Mouse (Mus musculus): Measurements from ENCODE around the gene Skap2. TPM values are rescaled to one million over a fixed set of nuclear protein-coding genes. Genes with fewer than 3 reads are reported as not detected.
A peak's percentile ranks its signal among the peaks of the same experiment; 100 is the strongest.

Skap2 gene
- total RNA-seq (2021) = 10 to 100 TPM in 1 of 2 experiments, 1 to 10 TPM in 1; 7.3 to 10.4 TPM
- long read RNA-seq, experiment 1, transcript Skap2-205 (13 exons, 3,382 nt) = major isoform, 9 of 12 reads
- long read RNA-seq, experiment 1, partial matches to known transcripts = 0 of 12 reads
- long read RNA-seq, experiment 1, other reads (novel, unspliced or antisense) = 3 of 12 reads
- long read RNA-seq, experiment 2, transcript Skap2-205 (13 exons, 3,382 nt) = major isoform, 11 of 16 reads
- long read RNA-seq, experiment 2, partial matches to known transcripts = 1 of 16 reads
- long read RNA-seq, experiment 2, other reads (novel, unspliced or antisense) = 4 of 16 reads

DNA sequence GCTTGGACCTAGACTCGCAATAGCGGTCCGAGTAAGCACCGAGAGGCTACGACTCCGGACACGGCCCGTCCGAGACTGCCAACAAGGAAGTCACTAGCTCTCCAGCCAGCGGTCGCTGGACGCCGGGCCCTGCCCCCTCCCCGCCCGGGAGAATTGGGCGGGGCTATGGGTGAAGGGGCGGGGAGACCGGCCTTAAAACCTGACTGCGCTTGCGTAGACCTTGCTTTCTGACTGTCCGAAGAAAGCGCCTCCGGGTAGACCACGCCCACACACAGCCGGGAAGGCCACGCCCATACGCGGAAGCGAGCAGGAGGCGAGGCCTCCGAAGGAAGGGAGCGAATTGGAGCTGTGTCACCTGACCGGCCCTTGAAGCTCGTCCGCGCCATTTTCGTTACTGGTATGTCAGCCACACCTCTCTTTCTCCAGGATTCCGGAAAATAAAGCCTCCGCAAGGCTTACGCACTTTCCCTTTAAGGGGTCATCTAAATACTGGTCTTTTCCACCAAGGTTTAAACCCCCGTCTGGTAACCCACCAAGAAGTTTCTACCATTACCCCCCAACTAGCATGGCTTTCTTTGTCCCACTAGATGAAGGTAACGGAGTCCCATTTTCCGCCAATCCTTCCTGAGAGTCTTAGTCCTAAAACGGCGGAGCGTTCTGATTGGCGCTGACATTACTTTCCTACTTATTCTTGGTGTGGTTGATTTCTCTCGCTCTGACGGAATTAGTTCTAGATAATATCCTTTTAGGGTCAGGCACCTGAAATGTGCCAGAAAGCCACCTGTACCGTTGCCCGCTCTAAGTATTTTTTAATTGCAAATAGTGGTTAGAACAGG, at the start of gene Skap2:
Gene Skap2 (minus strand): TSS at position 141 of the 836 bp plus-strand sequence.
- intact Hi-C loops (cut with DNase I) = no loop called here

DNA sequence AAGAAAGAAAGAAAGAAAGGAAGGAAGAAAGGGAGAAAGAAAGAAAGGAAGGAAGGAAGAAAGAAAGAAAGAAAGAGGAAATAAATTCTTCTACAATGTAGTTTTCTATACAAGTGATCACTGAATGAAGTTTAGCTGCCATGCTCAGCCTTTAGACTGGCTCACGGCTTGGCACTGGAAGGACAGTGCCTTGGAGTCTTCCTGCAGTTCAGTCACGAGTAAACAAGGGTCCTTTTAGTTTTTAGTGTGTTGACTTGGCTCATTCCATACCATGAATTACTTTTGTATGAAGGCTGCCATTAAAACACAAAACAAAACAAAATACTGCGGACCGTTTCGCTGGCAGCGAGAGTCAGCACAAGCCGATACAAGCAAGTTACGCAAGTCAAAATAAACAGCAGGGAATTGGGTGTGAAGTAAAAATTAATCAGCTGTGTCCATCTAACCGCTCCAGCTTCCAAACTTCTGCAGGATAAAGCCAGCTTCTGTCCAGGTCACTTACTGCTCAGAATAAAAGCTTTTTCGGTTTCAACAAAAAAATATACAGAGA, 46.6 kb upstream of the Skap2 start:
- no peak for DNase-seq
- intact Hi-C loops (cut with DNase I) = no loop called here

More for the DNA sequence above, at the start of gene Skap2:
- peak; percentile 98 to 99 for DNase-seq

- no peak for DNase-seq
- intact Hi-C loops (cut with DNase I) = no loop called here
Observed at GRCm38 (mm10) chr6:52058120-52058519, 45.8 kb upstream of the Skap2 start.

- intact Hi-C loops (cut with DNase I) = no loop called here
- DNase-seq = no peak
Observed at GRCm38 (mm10) chr6:52053567-52054561, 41.5 kb upstream of the Skap2 start.

DNA sequence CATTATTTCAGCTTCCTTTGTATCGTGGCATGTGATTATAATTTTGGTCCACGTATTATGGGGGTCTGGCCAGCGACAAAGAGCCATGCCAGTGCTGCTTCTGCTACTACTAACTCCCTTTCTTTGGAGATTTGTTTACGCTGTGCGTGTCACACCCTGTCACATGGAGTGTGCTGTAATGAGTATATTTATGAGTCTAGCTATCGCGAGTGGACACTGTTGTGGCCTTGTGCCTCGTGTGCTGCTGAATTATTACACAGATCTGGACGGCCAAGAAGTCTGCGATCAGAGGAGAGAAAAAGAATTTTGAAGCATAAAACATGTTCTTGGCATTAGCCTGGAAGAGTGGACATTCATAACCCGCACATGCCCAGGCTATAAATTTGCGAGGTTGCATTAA, 37.7 kb upstream of the Skap2 start:
- DNase-seq = no peak
- intact Hi-C loops (cut with DNase I) = no loop called here

DNA sequence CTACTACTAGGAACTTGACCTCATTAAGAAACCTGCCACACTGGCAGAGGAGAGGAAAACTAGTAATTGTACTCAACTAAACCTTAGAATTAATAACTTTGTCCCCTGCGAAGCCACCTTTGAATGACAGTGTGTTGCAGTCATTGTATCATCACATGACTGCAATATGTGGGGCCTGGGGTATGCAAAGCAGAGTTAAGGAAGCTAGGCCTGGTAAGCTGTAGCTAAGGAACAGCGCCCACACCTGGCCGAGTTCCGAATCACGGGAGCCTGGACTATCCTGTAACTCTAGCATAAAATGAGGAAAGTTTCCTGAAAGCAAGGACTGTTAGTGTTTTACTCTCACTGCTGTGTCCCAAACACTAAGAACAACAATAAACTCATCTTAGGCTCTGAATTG, 33.2 kb upstream of the Skap2 start:
- intact Hi-C loops (cut with DNase I) = no loop called here
- DNase-seq = no peak

DNA sequence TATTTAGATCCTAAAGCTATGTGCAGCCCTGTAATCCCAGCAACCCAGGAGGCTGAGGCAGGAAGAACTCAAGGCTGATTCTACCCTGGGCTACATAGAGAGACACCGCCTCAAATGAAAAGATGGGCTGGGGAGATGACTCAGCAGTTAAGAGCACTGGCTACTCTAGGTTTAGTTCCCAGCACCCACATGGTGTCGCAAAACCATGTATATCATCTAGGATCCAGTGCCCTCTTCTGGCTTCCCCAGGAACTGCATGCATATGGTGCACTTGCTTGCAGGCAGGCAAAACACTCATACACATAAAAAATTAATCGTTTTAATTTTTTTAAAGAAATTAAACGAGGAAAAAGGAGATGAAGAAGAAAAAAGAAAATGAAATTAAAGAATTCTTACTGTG, 23.7 kb upstream of the Skap2 start:
- peak in 1 of 2 experiments; percentile 6 for DNase-seq
- intact Hi-C loops (cut with DNase I) = no loop called here

DNA sequence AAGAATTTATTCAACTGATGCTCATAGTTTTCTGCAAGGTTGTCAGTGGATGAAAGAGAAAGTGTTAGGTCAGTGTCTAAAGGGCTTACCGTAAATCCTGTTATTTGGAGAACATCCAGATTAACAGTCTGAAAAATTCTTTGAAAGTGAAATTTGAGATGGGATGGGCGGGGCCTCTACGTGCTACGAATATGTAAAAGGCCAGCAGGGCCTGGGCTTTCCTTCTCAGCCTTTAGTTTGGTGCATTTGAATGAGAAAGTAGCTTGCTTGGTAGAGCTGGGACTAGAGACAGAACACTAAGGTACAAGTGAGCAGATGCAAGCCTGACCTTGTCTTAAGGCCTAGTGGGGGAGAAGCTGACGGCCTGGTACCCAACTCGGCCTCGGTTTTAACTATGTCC, 18.8 kb upstream of the Skap2 start:
- intact Hi-C loops (cut with DNase I) = no loop called here
- no peak for DNase-seq

DNA sequence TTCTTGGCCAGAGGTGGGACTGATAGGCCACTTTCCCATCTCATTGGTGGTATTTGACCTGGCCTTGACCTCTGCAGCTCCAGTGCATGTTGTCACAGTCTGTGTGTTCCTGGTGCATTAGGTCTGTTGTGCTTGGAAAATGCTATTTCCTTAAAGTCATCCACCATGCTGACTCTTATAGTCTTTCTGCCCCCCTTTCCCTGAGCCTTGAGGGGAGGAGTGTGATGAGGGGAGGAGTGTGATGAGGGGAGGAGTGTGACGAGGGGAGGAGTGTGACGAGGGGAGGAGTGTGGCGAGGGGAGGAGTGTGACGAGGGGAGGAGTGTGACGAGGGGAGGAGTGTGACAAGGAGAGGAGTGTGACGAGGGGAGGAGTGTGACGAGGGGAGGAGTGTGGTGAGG, 15.8 kb upstream of the Skap2 start:
- intact Hi-C loops (cut with DNase I) = no loop called here
- DNase-seq = no peak

- intact Hi-C loops (cut with DNase I) = no loop called here
Observed at GRCm38 (mm10) chr6:52027181-52027580, 14.8 kb upstream of the Skap2 start.

GRCm38 (mm10) chr6:52026281-52026680, 13.9 kb upstream of the Skap2 start:
- intact Hi-C loops (cut with DNase I) = no loop called here
- no peak for DNase-seq

More at GRCm38 (mm10) chr6:52027181-52027580, 14.8 kb upstream of the Skap2 start:
- DNase-seq = no peak

GRCm38 (mm10) chr6:52024730-52025129, 12.4 kb upstream of the Skap2 start:
- intact Hi-C loops (cut with DNase I) = no loop called here
- DNase-seq = no peak

- intact Hi-C loops (cut with DNase I) = no loop called here
- DNase-seq = no peak
Observed at GRCm38 (mm10) chr6:52022363-52022762, 10.0 kb upstream of the Skap2 start.

GRCm38 (mm10) chr6:52020276-52020675, 7.9 kb upstream of the Skap2 start:
- DNase-seq = no peak
- intact Hi-C loops (cut with DNase I) = no loop called here

DNA sequence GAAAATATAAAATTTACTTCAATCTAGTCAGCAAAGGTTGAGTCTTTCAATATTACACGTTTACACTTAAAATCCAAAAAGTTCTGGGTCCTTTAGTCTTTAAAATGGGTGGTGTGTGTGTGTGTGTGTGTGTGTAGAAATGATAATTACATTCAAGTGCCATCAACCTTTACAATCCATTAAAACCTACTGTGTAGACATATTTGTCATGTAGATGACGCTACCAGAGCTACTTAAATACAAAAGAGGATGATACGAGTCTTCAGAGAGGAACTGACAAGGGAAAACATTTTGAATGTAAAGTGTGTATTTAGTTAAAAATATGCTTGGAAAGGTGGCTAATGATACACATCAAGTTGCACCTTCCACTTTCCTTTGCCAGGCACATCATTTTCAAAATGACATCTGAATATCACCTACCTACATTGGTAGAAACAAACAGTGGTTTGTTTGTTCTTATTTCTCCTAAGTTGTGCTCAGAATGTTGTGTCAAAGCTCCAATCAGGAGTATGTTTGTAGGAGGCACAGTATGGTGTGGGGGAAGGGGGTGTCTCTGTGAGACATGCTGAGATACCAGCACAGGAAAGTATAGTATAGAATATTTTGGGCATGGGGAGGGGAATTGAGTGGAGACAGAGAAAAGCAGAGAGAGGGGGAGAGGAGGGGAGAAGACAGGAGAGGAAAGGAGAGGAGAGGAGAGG, 1.0 kb upstream of the Skap2 start:
- no peak for DNase-seq
- intact Hi-C loops (cut with DNase I) = no loop called here

DNA sequence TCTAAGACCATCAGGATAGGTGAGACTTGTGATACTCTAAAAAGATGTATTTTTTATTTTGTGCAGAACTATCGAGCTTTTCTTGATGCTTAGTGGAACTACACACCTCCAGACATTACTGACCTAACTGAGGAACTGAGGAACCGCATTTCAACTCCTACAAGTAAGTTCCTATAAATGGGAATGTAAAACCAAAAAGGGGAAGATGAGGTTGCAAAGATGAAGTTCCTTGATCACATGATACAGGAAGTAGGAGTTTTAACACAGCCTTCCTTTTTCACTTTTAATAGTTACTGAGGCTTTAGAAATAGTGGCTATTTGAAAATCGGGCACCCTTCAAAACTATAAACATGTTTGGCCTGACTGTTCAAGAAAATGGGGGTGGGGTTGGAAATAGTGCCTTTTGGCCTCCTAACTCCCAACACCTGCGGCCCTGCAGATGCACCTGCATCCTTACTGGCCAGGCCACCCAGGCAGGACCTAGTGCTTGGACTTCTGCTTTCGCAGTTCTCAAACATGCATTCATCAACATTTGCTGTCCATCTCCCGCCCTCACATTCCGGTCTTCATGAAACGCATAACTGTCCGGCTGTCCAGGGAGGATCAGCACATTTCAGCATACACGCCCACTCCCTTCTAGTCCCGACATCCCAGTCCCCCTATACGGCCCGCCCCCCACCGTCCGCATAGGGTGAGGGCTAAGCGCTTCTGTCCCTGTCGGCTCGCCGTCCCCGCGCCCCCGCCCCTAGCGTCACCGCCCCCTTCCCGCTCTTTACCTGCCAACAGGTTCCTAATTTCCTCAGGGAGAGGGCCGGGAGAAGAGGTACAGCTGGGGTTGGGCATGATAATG, 565 bp downstream of the Skap2 start:
- no peak for DNase-seq
- intact Hi-C loops (cut with DNase I) = no loop called here

- intact Hi-C loops (cut with DNase I) = loop anchor here (5.0 kb wide), 2 partner anchors 153 to 827 kb away; partner anchors contain the start of gene Hoxa2
- no peak for DNase-seq
Observed at GRCm38 (mm10) chr6:52009385-52009784, 3.0 kb downstream of the Skap2 start.

GRCm38 (mm10) chr6:52008757-52009156, 3.6 kb downstream of the Skap2 start:
- intact Hi-C loops (cut with DNase I) = loop anchor here (5.0 kb wide), 2 partner anchors 154 to 826 kb away; partner anchors contain the start of gene Hoxa2
- no peak for DNase-seq
